Mouse (Mus musculus) ES-Bruce4 (cell line): ENCODE data around the gene Cfap61. TPM values are rescaled to one million over a fixed set of nuclear protein-coding genes. Genes with fewer than 3 reads are reported as not detected.
"Not testable (repeated sequence)": the region's sequence is repeated elsewhere in the genome, so short reads cannot be mapped to it uniquely, and the experiment has no call there.

Source experiments
- H3K27ac ChIP-seq: 2 replicates; pipeline ENCODE4 v1.5.1; 2012; ENCODE audit warnings: low read length, inconsistent platforms; ENCODE audit not compliant: insufficient read depth
- H3K27me3 ChIP-seq: 2 replicates; pipeline ENCODE4 v1.6.1; 2012; ENCODE audit warnings: mild to moderate bottlenecking, low read length, inconsistent platforms; ENCODE audit not compliant: control insufficient read depth, poor library complexity, insufficient read depth, severe bottlenecking
- H3K36me3 ChIP-seq: 2 replicates; pipeline ENCODE4 v1.6.1; 2012; ENCODE audit warnings: inconsistent platforms, mild to moderate bottlenecking, low read length, moderate library complexity; ENCODE audit not compliant: control insufficient read depth, poor library complexity, insufficient read depth, severe bottlenecking
- H3K4me1 ChIP-seq: one replicate; pipeline ENCODE4 v1.8.1; 2011; ENCODE audit warnings: low read length; ENCODE audit not compliant: control insufficient read depth, insufficient read depth
- H3K4me3 ChIP-seq: 2 replicates; pipeline ENCODE4 v1.5.1; 2011; ENCODE audit warnings: low read depth, mild to moderate bottlenecking, low read length
- H3K9ac ChIP-seq: 2 replicates; pipeline ENCODE4 v1.6.1; 2012; ENCODE audit warnings: low read depth, mild to moderate bottlenecking, inconsistent platforms; ENCODE audit not compliant: poor library complexity, severe bottlenecking
- H3K9me3 ChIP-seq: replicated peaks from 2 replicates; pipeline ENCODE4 v1.6.1; 2012; ENCODE audit warnings: mild to moderate bottlenecking, low read length, inconsistent platforms; ENCODE audit not compliant: control insufficient read depth, poor library complexity, insufficient read depth, severe bottlenecking
- CTCF ChIP-seq: IDR thresholded peaks from one replicate; pipeline ENCODE4 v1.8.1; 2011; ENCODE audit warnings: low read depth, low read length
- EP300 ChIP-seq: IDR thresholded peaks from 2 replicates; pipeline ENCODE4 v1.6.1; 2011; ENCODE audit warnings: low read depth, low read length; ENCODE audit not compliant: insufficient read depth
- POLR2A ChIP-seq: IDR thresholded peaks from one replicate; pipeline ENCODE4 v1.8.1; 2011; ENCODE audit warnings: low read length; ENCODE audit not compliant: insufficient read depth
- polyA plus RNA-seq: library from polyadenylated mRNA; stranded (reverse); fragments of >200 nt; gene quantifications from 2 replicates; pipeline ENCODE4 v1.2.4, GENCODE M21; 2011; ENCODE audit warnings: low read depth; ENCODE audit not compliant: missing spikeins, insufficient read depth, insufficient read length

Gene Cfap61
- polyA plus RNA-seq, 1 experiment: 2.4 TPM

DNA sequence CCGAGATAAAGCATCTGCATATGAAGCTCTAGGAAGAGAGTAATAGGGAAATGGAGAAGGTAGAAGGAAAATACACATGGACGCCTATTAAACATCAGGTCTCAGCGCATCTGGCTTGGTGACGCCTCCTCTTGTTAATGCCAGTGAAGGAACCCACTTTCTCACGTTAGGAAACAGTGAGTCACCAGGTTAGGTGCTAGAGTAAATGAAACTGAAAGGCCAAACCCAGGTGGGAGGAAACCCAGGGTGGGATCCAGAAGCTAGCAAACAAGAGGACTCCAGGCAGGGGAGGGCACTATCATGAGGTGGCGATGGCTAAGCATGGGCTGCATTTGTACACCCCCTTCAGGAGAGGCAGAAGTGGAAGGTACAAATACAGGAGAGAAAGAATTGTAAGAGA, 29.4 kb upstream of the Cfap61 start:
- TF ChIP-seq EP300 (no peak), POLR2A (no peak), CTCF (no peak)
- Histone ChIP-seq H3K4me1 (no peaks in the 10 kb centered on the region), H3K27ac (peak overlapping the region; percentile 57), H3K4me3 (peak overlapping the region; percentile 17), H3K36me3 (peaks cover 37% of the 10 kb centered on the region), H3K9me3 (no peaks in the 10 kb centered on the region), H3K9ac (peak overlapping the region; percentile 9; the same call in 1 of the 2 replicates), H3K27me3 (no peaks in the 10 kb centered on the region)

DNA sequence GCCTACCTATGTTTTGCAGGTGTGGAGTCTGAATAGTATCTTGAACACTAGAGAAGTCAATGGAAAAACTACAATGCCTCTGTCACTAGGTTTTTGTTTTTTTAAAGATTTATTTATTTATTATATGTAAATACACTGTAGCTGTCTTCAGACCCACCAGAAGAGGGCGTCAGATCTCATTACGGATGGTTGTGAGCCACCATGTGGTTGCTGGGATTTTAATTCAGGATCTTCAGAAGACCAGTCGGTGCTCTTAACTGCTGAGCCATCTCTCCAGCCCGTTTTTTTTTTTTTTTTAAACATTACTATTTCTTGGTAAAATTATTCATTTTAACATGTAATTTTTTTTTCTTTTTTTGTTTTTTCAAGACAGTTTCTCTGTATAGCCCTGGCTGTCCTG, 28.7 kb upstream of the Cfap61 start:
- not testable (repeated sequence) for H3K9me3 ChIP-seq, H3K27me3 ChIP-seq, H3K4me3 ChIP-seq, H3K27ac ChIP-seq, H3K4me1 ChIP-seq
- H3K36me3 ChIP-seq: peaks cover 45% of the 10 kb centered on the region
- peak overlapping the region; percentile 9; the same call in 1 of the 2 replicates for H3K9ac ChIP-seq

DNA sequence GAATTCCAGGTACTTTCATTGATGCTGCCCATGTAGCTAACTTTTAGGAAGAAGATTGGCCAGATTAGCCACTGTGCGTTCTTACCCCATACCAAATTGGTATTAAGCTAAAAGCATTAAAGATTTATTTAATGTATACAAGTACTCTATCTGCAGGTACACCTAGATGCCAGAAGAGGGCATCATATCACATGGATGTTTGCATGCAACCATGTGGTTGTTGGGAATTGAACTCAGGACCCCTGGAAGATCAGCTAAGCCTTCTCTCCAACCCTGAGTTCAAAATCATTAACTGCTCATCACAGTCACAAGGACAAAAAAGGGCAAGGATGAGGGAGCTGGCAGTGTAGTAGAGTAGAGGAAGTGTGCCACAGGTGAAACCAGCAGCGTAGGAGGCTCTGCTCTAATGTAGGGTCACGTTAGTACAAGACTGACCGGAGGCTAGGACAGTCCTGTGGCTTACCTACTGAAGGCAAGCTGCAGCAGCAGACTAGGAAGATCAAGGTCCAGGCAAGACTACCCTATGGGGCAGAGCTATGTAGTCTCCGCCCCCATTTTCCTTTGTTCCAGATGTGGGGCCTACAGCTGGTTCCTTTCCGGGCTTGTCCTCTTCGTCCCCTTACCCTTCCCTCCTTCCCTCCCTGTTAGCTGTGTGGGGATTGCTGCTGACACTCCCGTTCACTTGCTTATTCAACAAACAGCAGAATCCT, 13.5 kb upstream of the Cfap61 start:
- no peaks in the 10 kb centered on the region for H3K27me3 ChIP-seq
- peaks cover 48% of the 10 kb centered on the region for H3K36me3 ChIP-seq
- no peak overlapping the region for H3K9ac ChIP-seq
- H3K4me3 ChIP-seq: no peak overlapping the region
- no peaks in the 10 kb centered on the region for H3K9me3 ChIP-seq
- H3K27ac ChIP-seq: no peak overlapping the region
- TF ChIP-seq CTCF (no peak), POLR2A (no peak), EP300 (no peak)
- H3K4me1 ChIP-seq: no peaks in the 10 kb centered on the region

DNA sequence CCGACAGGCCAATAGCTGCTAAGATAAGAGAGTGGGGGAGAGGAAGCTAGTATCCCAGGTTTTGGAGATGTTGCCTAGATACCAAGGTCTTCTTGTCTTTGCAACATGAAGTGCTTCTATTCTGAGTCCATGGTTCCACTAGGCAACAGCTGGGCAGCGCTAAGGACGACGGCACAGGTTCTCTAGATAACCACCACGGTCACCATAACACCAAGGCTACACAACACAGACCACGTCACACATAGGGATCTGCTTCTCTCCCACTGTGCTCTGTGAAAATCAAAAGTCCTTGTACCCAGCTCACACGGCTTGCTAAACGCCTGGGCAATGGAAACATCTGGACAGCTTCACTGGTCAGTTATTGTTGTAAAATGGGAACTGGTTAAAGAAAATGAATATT, 2.4 kb downstream of the Cfap61 start:
- H3K36me3 ChIP-seq: peaks cover 2% of the 10 kb centered on the region
- no peaks in the 10 kb centered on the region for H3K4me1 ChIP-seq
- H3K27me3 ChIP-seq: no peaks in the 10 kb centered on the region
- H3K27ac ChIP-seq: no peak overlapping the region
- H3K4me3 ChIP-seq: no peak overlapping the region
- no peaks in the 10 kb centered on the region for H3K9me3 ChIP-seq
- TF ChIP-seq EP300: no peak
- H3K9ac ChIP-seq: no peak overlapping the region

DNA sequence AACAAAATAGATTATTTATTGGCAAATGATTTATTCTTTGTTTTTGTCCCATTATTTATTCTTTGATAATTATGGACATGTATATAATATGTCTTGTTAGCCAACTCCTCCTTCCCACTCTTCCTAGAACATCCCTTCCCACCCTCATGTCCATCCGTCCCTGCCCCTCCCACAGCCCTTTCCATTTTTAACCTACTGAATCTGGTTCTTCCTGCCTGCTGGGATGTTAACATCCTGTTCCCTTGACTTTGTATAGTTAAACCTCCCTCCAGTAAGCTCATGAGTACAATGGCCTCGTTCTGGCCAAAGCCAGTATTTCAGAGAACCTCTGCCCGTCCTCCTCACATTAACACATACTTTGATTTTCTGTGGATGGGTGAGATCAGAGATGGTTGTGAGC, 6.8 kb downstream of the Cfap61 start:
- H3K27me3 ChIP-seq: no peaks in the 10 kb centered on the region
- no peak overlapping the region for H3K27ac ChIP-seq
- no peak overlapping the region for H3K9ac ChIP-seq
- H3K4me1 ChIP-seq: no peaks in the 10 kb centered on the region
- no peak for TF ChIP-seq POLR2A
- no peaks in the 10 kb centered on the region for H3K9me3 ChIP-seq
- no peak overlapping the region for H3K4me3 ChIP-seq
- no peaks in the 10 kb centered on the region for H3K36me3 ChIP-seq

DNA sequence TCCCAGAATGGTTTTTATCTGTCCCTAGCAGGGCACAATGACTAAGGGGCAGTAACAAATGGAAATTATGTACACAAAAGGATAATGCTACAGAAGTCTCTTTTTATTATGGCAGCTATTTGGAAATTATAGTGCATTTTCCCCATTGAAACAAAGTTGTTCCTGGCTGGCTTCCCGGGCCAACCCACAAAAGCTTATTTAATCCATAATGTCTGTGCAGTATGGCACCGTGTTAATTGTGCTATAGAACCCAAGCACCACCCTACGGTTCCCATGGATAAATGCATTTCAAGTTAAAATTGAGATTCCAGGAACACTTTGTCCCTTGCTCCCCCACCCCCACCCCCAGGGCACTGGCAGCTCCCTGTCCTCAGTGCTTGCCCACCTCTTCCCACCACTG, 9.7 kb downstream of the Cfap61 start:
- no peaks in the 10 kb centered on the region for H3K4me1 ChIP-seq
- H3K27me3 ChIP-seq: no peaks in the 10 kb centered on the region
- H3K4me3 ChIP-seq: no peak overlapping the region
- no peak overlapping the region for H3K27ac ChIP-seq
- TF ChIP-seq EP300: no peak
- no peak for TF ChIP-seq CTCF
- TF ChIP-seq POLR2A: no peak
- no peaks in the 10 kb centered on the region for H3K36me3 ChIP-seq
- no peaks in the 10 kb centered on the region for H3K9me3 ChIP-seq
- no peak overlapping the region for H3K9ac ChIP-seq
